Mouse (Mus musculus): ENCODE results near the gene Ppil4.

DNA sequence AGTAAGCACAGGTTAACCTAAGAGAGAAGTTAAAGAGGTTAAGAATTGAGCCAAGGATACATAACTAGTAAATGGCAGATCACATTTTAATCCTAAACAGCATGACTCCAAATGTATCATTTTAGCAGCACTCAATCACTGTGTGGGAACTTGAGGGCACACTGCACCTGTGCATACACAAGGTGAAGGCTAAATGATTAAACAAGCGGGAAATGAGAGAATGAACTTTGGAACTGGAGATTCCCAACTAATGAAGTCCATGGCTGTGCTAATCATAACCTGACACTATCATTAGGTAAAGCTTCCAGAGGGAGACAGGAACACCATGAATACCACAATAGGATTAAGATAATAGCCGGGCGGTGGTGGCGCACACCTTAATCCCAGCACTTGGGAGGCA, 20.3 kb upstream of the Ppil4 start:
- TF ChIP-seq CTCF (IDR thresholded peaks at IDR 0.05; ENCODE audit: borderline replicate concordance, control insufficient read depth, extremely low read depth, insufficient read depth, low read length, poor library complexity): no peak
- no peak for TF ChIP-seq POLR2A (IDR thresholded peaks at IDR 0.05; ENCODE audit: control insufficient read depth, extremely low read depth, insufficient read depth, low read length, poor library complexity)
